Comparison of ENCODE assay signal across 31 mouse cellular contexts in the genomic region with DNA sequence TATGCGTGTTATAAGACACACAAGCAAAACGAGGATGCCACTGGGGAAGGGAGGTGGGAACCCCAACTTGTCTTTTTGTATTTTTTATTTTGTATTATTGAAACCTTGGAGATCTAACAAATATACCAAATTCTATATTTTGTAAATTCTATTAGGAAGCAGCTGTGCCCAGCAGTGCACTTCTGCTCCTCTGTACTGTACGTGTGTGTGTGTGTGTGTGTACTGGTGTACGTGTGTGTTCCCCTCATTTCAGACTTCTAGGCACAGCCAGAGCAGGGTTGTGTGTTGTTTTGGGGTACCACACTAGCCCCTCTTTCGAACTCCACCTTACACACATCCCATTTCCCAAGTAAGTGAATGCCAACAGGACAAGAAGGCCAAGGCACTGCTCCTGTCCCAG.
"Had no signal": no experiment of that assay in that cellular context is flagged by ENCODE, and none has a peak within 500 bp of the region (broad histone marks: within the 10 kb centered on the region; RNA-seq: fewer than 3 reads in every experiment).

No protein-coding gene starts in this region.

- H3K27ac ChIP-seq: limb, embryonic 10.5 days; limb, embryonic 12.5 days; limb, embryonic 13.5 days; limb, embryonic 15.5 days; liver, embryonic 12.5 days; liver, embryonic 13.5 days; liver, embryonic 14.5 days; liver, embryonic 15.5 days; lung, embryonic 15.5 days; macrophage; midbrain, embryonic 10.5 days; midbrain, embryonic 12.5 days; midbrain, embryonic 13.5 days; midbrain, embryonic 15.5 days; neural tube, embryonic 12.5 days had no signal

- DNase-seq: left cerebral cortex, postnatal 4 days; liver; liver, embryonic 13.5 days; liver, postnatal 0 days; lung, adult 18-20 months; lung, adult 2 months; lung, embryonic 14.5 days; lung, postnatal 10 days; lung, postnatal 14 days; lung, postnatal 36 days; midbrain, embryonic 14.5 days had no signal

- H3K4me3 ChIP-seq: limb, embryonic 10.5 days; limb, embryonic 12.5 days; limb, embryonic 13.5 days; limb, embryonic 15.5 days; liver, embryonic 12.5 days; liver, embryonic 13.5 days; liver, embryonic 15.5 days; lung, embryonic 15.5 days; megakaryocyte, embryonic 14.5 days; midbrain, embryonic 10.5 days; midbrain, embryonic 12.5 days; midbrain, embryonic 13.5 days; midbrain, embryonic 15.5 days; myocyte; neural tube, embryonic 12.5 days had no signal

- H3K9ac ChIP-seq: limb, embryonic 12.5 days; limb, embryonic 13.5 days; limb, embryonic 15.5 days; liver, embryonic 12.5 days; liver, embryonic 13.5 days; liver, embryonic 14.5 days; liver, embryonic 15.5 days; liver, postnatal 0 days; lung, embryonic 14.5 days; lung, embryonic 15.5 days; midbrain, embryonic 12.5 days; midbrain, embryonic 13.5 days; midbrain, embryonic 15.5 days; neural tube, embryonic 12.5 days had no signal

- H3K9me3 ChIP-seq: limb, embryonic 10.5 days; limb, embryonic 12.5 days; limb, embryonic 13.5 days; limb, embryonic 15.5 days; liver, embryonic 12.5 days; liver, embryonic 13.5 days; liver, embryonic 15.5 days; lung, embryonic 15.5 days; megakaryocyte, embryonic 14.5 days; midbrain, embryonic 10.5 days; midbrain, embryonic 12.5 days; midbrain, embryonic 13.5 days; midbrain, embryonic 15.5 days; neural tube, embryonic 12.5 days had no signal

- H3K4me1 ChIP-seq: limb, embryonic 10.5 days; limb, embryonic 12.5 days; limb, embryonic 13.5 days; limb, embryonic 15.5 days; liver, embryonic 12.5 days; liver, embryonic 13.5 days; lung, embryonic 15.5 days; midbrain, embryonic 10.5 days; midbrain, embryonic 12.5 days; midbrain, embryonic 13.5 days; midbrain, embryonic 15.5 days; neural tube, embryonic 12.5 days had no signal

- ATAC-seq: liver, embryonic 12.5 days; liver, postnatal 0 days; lung, postnatal 0 days; midbrain, embryonic 13.5 days; midbrain, embryonic 15.5 days; midbrain, embryonic 16.5 days had no signal

- H3K27me3 ChIP-seq: limb, embryonic 12.5 days; limb, embryonic 13.5 days; limb, embryonic 15.5 days; liver, embryonic 12.5 days; liver, embryonic 13.5 days; liver, embryonic 15.5 days; lung, embryonic 15.5 days; megakaryocyte, embryonic 14.5 days; midbrain, embryonic 12.5 days; midbrain, embryonic 13.5 days; midbrain, embryonic 15.5 days; neural tube, embryonic 12.5 days had no signal

- H3K36me3 ChIP-seq: liver, embryonic 13.5 days; liver, embryonic 15.5 days; lung, embryonic 15.5 days had no signal

- H3K4me2 ChIP-seq: limb, embryonic 12.5 days; limb, embryonic 13.5 days; limb, embryonic 15.5 days; liver, embryonic 11.5 days; liver, embryonic 12.5 days; liver, embryonic 13.5 days; liver, embryonic 15.5 days; lung, embryonic 14.5 days; lung, embryonic 15.5 days; midbrain, embryonic 11.5 days; midbrain, embryonic 12.5 days; midbrain, embryonic 13.5 days; midbrain, embryonic 15.5 days; neural tube, embryonic 12.5 days had no signal
